Mouse (Mus musculus) cerebellum, postnatal 36 days (tissue): ENCODE results near the gene Gtf2e1.

ENCODE experiments used
- DNase-seq, 2 experiments: peaks; one replicate each; pipeline ENCODE4 v3.0.0; 2021 to 2022; ENCODE audit warnings: mixed read lengths in 2 of 2

Gtf2e1 gene

DNA sequence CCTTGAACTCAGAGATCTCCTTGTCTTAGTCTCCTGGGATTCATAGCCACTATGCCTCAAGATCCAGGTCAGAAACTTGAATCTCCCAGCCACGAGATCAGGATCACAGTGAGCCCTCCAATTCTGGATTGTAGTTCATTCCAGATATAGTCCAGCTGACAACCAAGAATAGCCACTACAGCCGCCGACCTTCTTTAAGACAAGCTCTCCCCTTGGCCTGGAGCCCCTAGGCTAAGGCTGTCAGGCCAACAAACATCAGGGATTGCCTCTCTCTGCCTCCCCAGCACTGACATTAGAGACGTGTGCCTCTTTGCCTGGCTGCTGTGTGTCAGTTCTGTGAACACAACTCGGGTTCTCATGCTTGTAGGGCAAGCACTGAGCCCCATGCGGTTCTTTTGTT is 1.2 kb upstream of the Gtf2e1 start:
- DNase-seq = no peak

GRCm38 (mm10) chr16:37539240-37539610 is 364 bp downstream of the Gtf2e1 start:
- DNase-seq = no peak

- no peak for DNase-seq
Measured at GRCm38 (mm10) chr16:37533369-37534068, 6.1 kb downstream of the Gtf2e1 start.

- DNase-seq = no peak
Measured at GRCm38 (mm10) chr16:37532046-37532445, 7.5 kb downstream of the Gtf2e1 start.

GRCm38 (mm10) chr16:37530170-37530569 is 9.4 kb downstream of the Gtf2e1 start:
- DNase-seq = no peak

DNA sequence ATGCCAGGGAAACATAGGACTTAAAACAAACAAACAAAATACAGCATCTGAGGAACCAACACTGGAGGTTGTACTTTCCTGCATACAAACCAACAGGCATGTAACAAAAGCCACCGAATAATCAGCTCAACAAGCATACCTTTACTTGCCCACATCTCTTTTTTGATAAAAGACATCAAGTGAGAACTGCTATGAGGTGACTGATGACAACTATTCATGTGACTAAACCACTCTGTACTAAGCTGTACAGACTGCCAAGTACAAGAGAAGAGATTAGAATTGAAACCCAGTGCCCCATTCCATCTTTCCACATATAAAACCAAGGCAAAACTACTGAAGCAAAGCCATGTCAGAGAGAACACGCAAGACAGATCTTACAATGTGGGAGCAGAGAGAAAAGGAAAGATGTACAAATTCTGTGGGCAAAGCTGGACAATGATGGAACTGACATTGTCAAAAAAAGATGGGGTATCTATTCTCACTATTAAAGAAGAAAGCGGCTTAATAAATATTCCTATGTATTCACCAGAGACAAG is 12.8 kb downstream of the Gtf2e1 start:
- no peak for DNase-seq

GRCm38 (mm10) chr16:37525121-37525520 is 14.5 kb downstream of the Gtf2e1 start:
- no peak for DNase-seq

- no peak for DNase-seq
Measured at GRCm38 (mm10) chr16:37522100-37522697, 17.4 kb downstream of the Gtf2e1 start.

DNA sequence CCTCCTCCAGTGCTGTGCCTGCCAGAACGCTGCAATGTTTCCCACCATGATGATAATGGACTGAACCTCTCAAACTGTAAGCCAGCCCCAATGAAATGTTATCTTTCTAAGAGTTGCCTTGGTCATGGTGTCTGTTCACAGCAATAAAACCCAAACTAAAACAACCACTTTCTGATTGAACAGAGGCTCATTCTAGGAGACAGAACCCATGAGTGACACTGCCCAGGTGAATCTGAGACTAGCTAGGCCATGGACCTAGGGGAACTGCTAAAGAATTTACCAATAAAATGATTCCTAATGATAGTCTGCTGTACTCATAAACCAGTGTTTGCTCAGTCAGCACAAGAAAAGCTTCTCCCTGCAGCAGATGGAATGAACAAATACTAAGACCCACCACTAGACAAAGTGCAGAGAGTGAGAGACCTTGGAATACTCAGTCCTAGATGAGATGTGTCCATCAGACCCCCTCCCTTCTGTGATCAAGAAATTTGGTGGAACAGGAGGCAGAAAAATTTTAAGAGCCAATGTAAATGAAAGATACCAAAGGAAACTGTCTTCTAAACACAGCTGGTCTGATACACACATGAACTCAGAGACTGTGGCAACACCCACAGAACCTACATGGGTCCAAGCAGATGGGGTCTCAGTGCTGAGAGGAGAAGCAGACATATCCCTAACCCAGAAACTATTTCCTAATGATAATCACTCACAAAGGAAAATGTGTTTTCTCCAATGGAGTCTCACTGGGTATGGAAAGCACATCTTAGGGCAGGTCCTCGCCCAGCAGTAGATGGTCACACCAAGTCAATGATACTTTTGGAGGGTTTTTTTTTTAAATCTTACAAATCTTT is 19.2 kb downstream of the Gtf2e1 start:
- DNase-seq = no peak

- no peak for DNase-seq
Measured at GRCm38 (mm10) chr16:37519721-37520120, 19.9 kb downstream of the Gtf2e1 start.

DNA sequence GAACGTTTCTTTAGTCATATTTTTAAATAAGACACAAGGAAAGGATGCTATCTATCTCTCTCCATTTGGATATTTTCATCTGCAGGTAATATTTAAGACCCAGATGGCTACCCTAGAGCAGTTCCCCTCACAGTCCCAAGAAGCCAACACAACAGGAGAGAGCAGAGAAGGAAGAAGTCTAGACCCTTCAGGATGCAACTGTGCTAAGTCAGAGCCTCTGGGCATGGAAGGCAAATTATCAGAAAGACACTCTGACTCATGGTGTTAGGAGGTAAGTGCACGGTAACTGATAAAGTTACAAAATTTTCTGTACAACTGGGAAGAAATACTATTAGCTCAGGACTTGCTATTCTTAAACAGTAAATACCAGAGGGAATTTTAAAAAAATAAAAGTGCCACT is 20.9 kb downstream of the Gtf2e1 start:
- DNase-seq = no peak

DNA sequence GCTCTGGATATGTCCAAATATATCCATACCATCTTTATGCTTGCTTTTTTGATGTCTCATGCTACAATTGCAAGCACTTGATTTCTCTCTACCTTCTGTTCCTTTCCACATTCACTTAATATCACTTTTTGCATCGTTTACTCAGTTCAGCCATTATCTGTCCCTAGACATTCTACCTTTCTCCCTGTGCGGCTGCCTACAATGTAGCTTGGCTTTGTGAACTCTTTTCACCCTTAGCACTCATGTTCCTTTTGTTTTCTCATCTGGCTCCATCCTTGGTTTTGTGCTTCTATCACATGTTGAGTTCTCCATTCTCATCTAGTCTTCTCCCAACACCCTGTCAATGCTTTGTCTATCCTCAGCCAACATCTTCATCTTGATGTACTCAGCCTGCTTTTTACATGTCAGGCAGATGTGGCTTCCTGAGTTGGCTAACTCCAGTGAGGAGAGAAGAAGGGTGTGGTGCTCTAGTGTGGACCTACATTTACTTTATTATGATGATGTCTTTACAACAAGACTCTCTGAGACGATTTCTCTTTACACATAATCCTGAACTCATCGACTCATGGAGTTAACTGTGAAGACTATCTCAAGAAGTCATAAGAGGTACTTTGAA is 21.9 kb downstream of the Gtf2e1 start:
- DNase-seq = no peak

DNA sequence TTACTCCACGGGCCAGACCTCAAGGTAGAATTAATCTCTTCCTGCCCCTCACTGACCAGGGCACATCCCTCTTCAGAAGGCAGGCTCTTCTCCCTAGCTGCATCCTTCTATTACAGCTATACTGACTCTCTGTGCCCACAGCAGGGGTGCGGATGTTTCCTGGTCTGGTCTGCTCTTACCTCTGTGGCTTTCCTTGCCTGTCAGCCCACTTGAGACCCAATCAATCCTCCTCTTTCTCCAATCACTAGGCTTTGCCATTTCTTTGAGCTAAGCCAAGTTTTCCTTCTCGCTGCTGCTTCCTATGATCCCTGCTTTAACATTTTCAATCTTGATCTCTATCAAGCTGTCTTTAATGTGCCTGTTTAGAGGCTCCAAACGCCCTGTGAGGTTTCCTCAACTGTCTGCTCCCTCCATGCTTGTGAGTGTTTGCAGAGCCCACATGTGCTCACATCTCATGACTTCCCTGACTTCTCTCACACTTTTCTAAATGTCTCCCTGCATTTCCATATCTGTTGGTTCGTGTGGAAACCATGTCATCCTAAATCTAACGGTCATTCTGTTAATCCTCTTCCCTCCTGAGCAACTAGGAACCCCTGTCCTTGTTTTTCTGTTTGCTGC is 23.1 kb downstream of the Gtf2e1 start:
- DNase-seq = no peak

- DNase-seq = no peak
Measured at GRCm38 (mm10) chr16:37514644-37515043, 24.9 kb downstream of the Gtf2e1 start.

DNA sequence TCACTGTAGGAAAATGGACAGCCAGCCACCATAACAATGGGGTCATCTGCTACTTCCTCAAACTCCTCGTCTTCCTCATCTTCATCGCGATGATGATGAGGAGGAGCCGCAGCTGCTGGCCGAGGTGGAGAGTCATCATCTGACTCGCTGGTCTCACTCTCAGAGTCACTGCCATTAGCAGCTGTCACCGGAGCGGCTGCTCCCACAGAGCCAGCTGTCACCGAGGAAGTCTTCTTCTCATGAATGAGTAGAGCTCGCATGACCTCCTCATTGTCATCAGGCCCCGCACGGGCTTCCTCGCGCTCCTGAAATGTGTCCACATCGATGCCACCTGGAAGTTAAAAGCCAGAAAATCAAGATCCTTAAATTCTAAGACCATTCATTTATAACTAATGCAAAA is 28.1 kb downstream of the Gtf2e1 start:
- no peak for DNase-seq

- no peak for DNase-seq
Measured at GRCm38 (mm10) chr16:37506751-37507150, 32.8 kb downstream of the Gtf2e1 start.

DNA sequence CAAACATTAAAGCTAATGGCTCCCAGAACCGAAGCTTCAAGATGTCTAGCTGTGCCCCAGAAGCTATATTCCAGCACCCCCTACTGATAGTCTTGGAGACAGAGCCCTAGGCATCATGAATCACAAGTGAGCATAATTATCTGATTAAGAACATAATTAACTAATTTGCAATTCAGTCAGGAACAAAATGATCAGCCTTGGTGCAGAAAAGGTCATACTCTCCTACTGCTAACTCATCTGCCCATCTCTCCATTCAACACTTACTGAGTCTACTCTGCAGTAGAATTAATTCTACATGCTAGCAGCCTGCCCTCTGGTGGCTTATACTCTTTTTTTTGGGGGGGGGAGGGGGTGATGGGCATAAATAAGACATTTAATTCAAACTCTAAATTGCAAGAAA is 35.1 kb downstream of the Gtf2e1 start:
- no peak for DNase-seq

DNA sequence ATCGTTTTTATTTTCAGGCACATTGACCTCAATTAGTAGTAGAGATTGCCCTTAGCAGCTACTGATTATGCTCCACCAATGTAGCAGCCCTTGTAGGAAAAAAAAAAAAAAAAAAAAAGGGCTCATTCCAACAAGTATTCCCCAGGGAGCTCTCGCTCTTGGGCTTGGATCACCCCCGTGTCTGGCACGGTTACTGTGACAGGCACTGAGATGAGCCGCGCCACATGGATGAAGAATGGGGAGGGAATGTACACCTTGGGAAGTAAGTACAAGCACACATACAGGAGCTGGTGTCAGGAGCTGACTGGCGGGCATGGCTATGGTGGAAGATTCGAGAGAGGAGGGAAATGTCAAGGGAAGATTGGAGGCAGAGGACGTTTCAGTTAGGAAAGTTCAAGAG is 41.0 kb downstream of the Gtf2e1 start:
- no peak for DNase-seq

- peak; percentile 18 to 44 for DNase-seq
Measured at GRCm38 (mm10) chr16:37495017-37495416, 44.6 kb downstream of the Gtf2e1 start.

DNA sequence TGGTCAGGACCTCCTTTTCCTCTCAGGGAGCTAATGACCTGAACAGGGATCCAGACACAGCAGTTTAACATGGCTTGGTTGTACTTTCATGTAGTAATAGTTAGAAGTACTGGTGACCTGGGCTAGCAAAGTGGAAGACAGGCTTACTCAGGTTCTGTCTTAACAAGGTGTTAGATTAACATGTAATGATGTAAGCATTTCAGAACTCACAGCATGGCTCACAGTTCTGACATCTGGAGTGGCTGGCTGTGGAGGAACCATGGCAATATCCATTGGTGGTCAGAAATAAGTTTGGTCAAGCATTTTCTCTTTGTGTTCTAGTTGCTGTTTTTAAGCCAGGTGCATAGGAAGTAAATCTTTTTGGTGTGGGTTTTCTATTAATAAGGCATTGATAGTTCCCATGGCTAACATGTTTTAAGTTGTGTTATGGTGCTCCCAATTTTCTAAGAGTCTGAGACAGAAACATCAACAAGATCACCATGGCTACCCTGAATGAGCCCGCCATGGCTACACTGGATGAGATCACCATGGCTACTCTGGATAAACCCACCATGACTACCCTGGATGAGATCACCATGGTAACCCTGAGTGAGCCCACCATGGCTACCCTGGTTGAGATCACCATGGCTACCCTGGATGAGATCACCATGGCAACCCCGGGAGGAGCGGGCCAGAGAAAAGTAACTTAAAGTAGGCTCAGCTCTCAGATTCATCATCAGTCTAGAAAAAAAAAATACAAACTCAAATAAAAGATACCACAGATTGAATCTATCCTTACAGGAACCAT is 52.6 kb downstream of the Gtf2e1 start:
- DNase-seq = no peak

DNA sequence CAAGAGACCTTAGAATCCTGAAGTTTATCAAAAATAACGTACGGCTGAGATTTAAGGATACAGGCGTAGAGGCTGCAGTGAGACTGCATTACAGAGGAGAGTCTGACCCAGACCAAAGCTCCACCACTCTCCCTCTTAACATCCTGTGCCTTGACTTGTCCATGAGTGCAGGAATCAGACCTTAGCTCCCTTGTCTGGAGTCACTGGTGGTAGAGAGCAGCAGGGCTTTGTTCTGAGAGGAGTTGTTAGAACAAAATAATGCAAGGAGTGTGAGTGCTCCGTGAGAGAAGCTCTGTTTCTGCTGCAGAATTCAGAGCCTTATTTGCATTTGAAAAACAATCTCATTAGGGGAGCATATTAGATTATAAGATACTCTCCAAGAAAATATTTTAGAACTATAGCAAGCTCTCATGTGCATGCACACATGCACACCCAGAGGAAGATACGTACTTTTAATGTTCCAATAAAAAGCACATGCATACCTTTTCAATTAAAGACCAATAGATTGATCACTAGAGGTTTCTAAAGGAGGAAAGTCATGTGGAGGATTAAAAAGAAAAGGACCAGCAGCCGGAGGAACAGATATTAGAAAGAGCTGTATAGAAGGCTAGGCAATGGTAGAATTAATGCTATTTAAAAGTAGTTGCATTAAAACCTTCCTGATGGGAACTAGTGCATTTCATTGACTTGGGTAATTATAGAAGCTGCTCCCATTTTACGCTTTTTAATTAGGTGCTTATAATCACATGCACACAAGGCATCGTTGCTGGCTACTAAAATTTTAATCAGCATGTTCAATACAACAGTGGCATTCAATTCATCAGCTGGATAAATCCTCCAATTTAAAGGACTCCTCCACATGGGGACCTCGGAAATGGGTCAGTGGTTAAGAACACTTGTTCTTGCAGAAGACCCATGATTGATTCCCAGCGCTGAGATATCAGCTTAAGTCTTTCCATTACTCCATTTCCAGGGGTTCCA is 61.0 kb downstream of the Gtf2e1 start:
- DNase-seq = no peak
